Mouse (Mus musculus) E14TG2a.4 (cell line): ENCODE measurements around the gene Tdrd12.

Experiments
- CTCF ChIP-seq: conservative IDR thresholded peaks from 2 replicates; pipeline ENCODE4 v1.5.1; 2014; ENCODE audit warnings: low read length
- NANOG ChIP-seq: IDR thresholded peaks from 2 replicates; pipeline ENCODE4 v1.6.1; 2014; ENCODE audit warnings: borderline replicate concordance, low read length, mixed read lengths

DNA sequence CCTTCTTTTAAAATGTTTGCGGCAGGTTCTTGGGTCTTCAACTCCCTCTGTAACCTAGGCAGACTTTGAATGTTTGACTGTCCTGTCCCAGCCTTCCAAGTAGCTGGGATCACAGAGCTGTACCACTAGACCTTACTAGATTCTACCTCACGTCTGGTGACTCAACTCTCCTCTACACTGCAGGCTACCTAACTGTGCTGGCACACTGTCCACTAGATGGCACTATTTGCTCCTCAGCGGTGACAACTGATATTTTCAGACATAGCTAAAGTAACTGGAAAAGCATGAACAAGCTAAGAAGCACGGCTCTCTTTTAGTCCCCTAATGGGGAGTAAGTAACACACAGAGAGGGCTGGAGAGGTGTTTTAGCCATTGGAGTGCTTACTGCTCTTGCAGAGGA, 8.3 kb upstream of the Tdrd12 start:
- TF ChIP-seq CTCF = peak; percentile 98
- TF ChIP-seq NANOG = no peak
